Mouse (Mus musculus) myocyte (in vitro differentiated cells): Measurements from ENCODE around the gene St5.

Experiments used
- MYOD1 ChIP-seq, 3 experiments: IDR thresholded peaks; one replicate each; pipeline ENCODE4 v1.6.1; 2011; ENCODE audit warnings: control low read depth in 2 of 3, low read depth in 2 of 3, mild to moderate bottlenecking in 2 of 3, moderate library complexity in 1 of 3; ENCODE audit not compliant: insufficient read length in 2 of 3, control insufficient read depth in 1 of 3
- POLR2A ChIP-seq: IDR thresholded peaks from one replicate; pipeline ENCODE4 v1.6.1; 2011; ENCODE audit warnings: low read depth, mild to moderate bottlenecking, control low read depth, moderate library complexity; ENCODE audit not compliant: insufficient read length
- SRF ChIP-seq: IDR thresholded peaks from one replicate; pipeline ENCODE4 v1.6.1; 2011; ENCODE audit warnings: low read depth; ENCODE audit not compliant: control insufficient read depth, insufficient read length
- USF1 ChIP-seq: IDR thresholded peaks from one replicate; pipeline ENCODE4 v1.6.1; 2011; ENCODE audit warnings: low read depth, mild to moderate bottlenecking, control low read depth, moderate library complexity

- no peak for TF ChIP-seq MYOD1 (IDR thresholded peaks at IDR 0.05; ENCODE audit: control insufficient read depth in 1 of 3, insufficient read length in 2 of 3, low read depth in 2 of 3)
- TF ChIP-seq SRF = no peak
- no peak for TF ChIP-seq USF1
- no peak for TF ChIP-seq POLR2A
These were observed 195.4 kb downstream of the St5 start, which contains the start of gene Trim66 for GRCm38 (mm10) chr7:109508034-109508433.
